Mouse (Mus musculus) T-helper 2 cell (primary cell): ENCODE measurements around the gene Trp53rka.
"Not testable (repeated sequence)": the region's sequence is repeated elsewhere in the genome, so short reads cannot be mapped to it uniquely, and the experiment has no call there.

Source experiments
- in situ Hi-C: fragments of 300-600 bp; cut with MboI, MseI; formaldehyde crosslinking; loops from one replicate; pipeline ENCODE4 v1.15.1; 2025; ENCODE audit warnings: high pct_unique_total_duplicates

Trp53rka gene

GRCm38 (mm10) chr2:165492648-165493553 lies at the start of gene Trp53rka:
Gene Trp53rka, minus strand, starts transcription at chr2:165493324.
- in situ Hi-C loops = loop anchor here (5.0 kb wide), 1 partner anchor 1304 kb away; no protein-coding TSS in a partner anchor

DNA sequence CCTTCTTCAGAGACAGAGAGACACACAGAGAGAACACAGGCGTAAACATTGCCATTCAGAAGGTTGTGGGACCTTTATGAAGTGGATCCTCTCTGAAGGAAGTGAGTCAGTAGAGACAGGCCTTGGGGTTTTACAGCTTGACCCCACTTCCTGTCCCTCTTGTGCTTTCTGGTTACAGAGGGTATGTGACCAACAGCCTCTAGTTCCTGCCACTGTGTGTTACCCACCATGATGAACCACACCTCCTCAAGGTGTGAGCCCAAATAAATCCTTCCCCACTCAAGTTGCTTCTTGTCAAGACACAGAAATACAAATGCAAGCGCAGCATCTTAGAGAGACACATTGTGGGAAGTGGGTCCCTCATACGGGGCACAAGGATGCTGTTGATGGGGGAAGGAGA lies 47.9 kb upstream of the Trp53rka start:
- in situ Hi-C loops = no loop called here

- in situ Hi-C loops = no loop called here
These were observed 40.7 kb upstream of the Trp53rka start for GRCm38 (mm10) chr2:165533789-165534188.

- in situ Hi-C loops = no loop called here
These were observed 36.0 kb upstream of the Trp53rka start for GRCm38 (mm10) chr2:165529106-165529505.

DNA sequence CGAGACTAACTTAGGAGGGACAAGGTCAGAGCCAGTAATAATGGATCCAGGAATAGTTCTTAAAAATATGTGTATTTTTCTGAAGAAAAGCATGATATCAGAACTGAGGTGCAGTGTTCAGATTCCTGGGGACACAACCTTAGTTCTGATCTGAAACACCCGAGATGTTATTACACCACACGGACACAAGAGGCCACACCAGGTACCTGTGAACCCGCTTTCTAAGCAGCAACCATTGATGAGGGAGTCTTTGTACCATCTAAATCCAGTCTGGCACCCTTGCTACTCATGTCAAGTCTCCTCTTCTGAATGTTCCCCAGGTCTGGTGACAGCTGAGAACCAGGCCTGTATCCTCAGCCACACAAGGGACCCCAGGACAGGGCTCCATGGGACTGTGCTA lies 32.5 kb upstream of the Trp53rka start:
- in situ Hi-C loops = no loop called here

- in situ Hi-C loops = no loop called here
These were observed 22.1 kb upstream of the Trp53rka start for GRCm38 (mm10) chr2:165515178-165515728.

DNA sequence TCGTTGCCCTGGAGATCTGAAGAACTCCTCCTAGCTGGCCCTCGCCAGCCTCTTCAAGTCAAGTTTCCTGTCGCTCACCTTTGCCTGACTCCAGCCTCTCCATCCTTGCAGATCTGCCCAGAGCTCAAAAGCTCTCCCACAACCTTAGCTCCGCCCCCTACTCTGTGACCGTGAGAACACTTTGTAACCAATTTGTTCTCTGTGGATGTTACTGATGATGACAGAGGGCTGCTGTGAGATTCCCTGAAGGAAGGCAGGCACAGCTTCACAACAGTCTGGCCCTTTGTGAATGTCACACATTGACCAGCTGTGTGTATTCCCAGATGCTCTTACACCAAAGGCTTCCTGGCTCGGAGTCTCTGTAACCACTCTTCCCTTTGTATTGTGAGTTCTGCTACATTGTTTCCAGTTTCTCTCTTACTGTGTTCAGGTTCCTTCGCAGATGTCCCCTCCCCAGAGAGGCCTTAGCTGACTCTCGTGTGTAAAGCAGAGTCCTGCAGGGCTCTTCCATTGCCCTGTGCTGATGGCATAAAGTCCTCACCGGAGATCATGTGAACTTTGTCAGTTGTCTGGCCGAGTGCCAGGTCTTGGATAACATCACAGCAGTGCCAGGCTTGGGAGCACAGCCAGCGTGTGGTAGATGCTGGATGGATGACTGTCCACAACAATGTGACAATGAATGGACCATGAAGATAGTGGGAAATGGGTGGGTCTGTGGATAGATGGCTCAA lies 19.9 kb upstream of the Trp53rka start:
- in situ Hi-C loops = no loop called here

GRCm38 (mm10) chr2:165512426-165512825 lies 19.3 kb upstream of the Trp53rka start:
- in situ Hi-C loops = no loop called here

DNA sequence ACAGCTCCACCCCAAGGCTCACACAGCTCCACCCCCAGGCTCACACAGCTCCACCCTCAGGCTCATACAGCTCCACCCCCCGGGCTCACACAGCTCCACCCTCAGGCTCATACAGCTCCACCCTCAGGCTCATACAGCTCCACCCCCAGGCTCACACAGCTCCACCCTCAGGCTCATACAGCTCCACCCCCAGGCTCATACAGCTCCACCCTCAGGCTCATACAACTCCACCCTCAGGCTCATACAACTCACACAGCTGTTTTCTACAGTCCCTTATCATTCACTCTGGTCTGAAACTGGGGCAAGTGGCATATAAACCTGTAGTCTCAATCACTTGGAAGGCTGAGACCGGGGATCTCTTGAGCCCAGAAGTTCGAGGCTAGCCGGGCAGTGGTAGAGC lies 18.4 kb upstream of the Trp53rka start:
- in situ Hi-C loops = not testable (repeated sequence)

GRCm38 (mm10) chr2:165510914-165511458 lies 17.9 kb upstream of the Trp53rka start:
- in situ Hi-C loops = not testable (repeated sequence)

DNA sequence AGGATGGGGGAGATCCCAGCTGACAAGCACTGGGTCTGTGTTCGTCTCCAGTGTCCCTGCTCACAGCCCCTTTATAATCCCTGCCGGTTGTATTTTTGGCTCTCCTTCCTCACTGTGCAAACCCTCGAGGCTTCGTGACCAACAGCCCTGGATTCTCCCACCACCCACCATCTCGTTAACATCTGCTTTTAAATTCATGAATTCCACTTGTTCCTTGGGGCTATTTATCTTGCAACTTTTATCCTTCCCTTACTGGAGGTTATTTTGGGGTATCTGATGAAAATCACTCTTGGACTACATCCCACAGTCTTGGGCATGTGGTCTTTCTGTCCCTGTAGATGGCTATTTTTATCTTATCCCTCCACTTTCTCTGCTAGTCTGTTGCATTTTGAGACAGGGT lies 17.3 kb upstream of the Trp53rka start:
- in situ Hi-C loops = no loop called here

GRCm38 (mm10) chr2:165509686-165510085 lies 16.6 kb upstream of the Trp53rka start:
- in situ Hi-C loops = no loop called here

DNA sequence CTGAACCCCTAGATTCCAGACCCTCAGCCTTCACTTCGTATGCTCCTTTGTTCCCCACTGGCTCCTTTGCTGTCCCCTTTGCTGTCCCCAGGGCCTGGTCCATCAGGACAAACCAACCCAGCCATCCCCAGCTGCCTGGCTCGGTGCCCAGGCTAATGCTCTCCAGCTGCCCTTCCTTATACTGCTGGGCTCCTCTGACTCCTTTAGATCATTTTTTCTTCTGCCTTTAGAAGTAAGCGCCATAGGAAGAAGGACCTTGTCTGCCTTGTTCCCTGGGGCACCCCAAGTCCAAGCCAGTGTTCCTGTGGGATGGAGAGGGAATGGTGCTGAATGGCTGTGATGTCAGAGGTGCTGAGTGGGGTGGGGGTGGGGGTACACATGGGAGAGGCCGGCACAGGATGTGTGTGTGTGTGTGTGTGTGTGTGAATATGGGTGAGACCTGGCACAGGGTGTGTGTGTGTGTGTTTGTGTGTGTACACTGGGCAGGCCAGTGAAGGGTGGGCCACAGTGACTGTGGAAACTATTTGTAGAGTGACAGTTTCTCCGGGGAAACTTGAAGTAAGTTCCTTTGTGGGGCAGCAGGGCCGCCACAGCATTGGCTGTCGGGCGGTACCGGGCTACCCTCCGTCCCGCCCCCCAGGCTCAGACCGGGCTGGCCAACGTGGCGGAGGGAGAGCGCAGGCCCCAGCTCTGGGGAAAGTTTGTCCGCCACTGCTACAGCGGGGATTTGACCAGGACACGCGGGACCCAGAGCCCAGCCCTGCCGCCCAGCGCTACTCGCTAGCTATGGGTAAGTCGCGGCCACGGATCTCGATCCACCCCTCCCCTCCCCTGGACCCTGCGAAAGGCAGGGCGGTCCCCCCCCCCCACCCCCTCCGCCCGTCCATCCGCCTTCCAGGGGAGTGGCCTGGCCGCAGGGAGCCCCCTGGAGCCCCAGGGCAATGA lies 10.4 kb upstream of the Trp53rka start, which contains the start of gene Slc2a10:
TSS of gene Slc2a10 (plus strand) at position 529 of the 945 bp plus-strand sequence.
- in situ Hi-C loops = loop anchor here (5.0 kb wide), 1 partner anchor 141 kb away; no protein-coding TSS in a partner anchor

- in situ Hi-C loops = no loop called here
These were observed 5.7 kb upstream of the Trp53rka start for GRCm38 (mm10) chr2:165498816-165499215.

GRCm38 (mm10) chr2:165497706-165498275 lies 4.7 kb upstream of the Trp53rka start:
- in situ Hi-C loops = no loop called here

- in situ Hi-C loops = no loop called here
These were observed 3.1 kb upstream of the Trp53rka start for GRCm38 (mm10) chr2:165496251-165496650.

GRCm38 (mm10) chr2:165494495-165494894 lies 1.4 kb upstream of the Trp53rka start:
- in situ Hi-C loops = loop anchor here (5.0 kb wide), 1 partner anchor 1303 kb away; no protein-coding TSS in a partner anchor

DNA sequence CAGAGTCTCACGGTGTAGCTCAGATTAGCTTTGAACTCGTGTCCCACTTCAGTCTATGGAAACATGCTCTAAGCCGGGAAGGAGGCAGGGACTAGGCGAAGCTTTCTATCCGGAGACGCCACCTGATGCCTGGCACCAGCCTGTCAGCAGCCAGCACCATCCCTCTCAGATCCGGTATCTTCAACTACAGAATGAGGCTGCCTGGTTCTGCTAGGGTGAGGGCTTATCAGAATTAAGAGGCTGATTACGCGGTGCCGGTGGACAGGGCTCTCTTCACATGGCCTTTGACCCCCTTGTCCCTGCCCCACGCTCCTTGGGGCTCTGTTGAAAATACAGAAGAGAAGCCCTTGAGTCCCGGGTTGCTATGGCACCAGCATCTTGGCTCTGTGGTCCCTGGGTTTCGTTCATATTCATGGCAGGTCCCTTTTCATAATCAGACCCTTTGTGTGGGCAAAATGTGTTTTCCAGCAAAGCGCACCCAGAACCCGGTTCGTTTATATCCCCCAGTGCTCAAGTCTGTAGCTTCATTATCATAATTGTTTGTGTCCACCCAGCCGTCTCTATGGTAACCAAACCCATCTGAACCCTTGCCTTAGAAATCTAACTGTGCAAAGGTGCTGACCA lies 575 bp upstream of the Trp53rka start:
- in situ Hi-C loops = loop anchor here (5.0 kb wide), 1 partner anchor 1304 kb away; no protein-coding TSS in a partner anchor

- in situ Hi-C loops = no loop called here
These were observed 6.1 kb downstream of the Trp53rka start for GRCm38 (mm10) chr2:165486881-165487535.
